Mouse (Mus musculus) E14TG2a.4 (cell line): ENCODE data around the gene Slc35e3.

Source experiments
- H3K27me3 ChIP-seq: 2 replicates; pipeline ENCODE4 v1.6.1; 2014; ENCODE audit warnings: low read length, control low read depth; ENCODE audit not compliant: insufficient read depth
- H3K36me3 ChIP-seq: 2 replicates; pipeline ENCODE4 v1.6.1; 2014; ENCODE audit warnings: low read length, control low read depth; ENCODE audit not compliant: insufficient read depth
- H3K4me1 ChIP-seq: replicated peaks from 2 replicates; pipeline ENCODE4 v1.6.1; 2014; ENCODE audit warnings: low read depth, low read length, control low read depth
- H3K4me3 ChIP-seq: replicated peaks from 2 replicates; pipeline ENCODE4 v1.5.1; 2014; ENCODE audit warnings: mild to moderate bottlenecking, low read length
- H3K9me3 ChIP-seq: 2 replicates; pipeline ENCODE4 v1.6.1; 2014; ENCODE audit warnings: low read length, control low read depth
- CTCF ChIP-seq: conservative IDR thresholded peaks from 2 replicates; pipeline ENCODE4 v1.5.1; 2014; ENCODE audit warnings: low read length
- NANOG ChIP-seq: IDR thresholded peaks from 2 replicates; pipeline ENCODE4 v1.6.1; 2014; ENCODE audit warnings: borderline replicate concordance, low read length, mixed read lengths
- POU5F1 ChIP-seq: IDR thresholded peaks from 2 replicates; pipeline ENCODE4 v1.6.1; 2014; ENCODE audit warnings: low read length, borderline replicate concordance

The Slc35e3 gene

GRCm38 (mm10) chr10:117778328-117778910, 32.3 kb upstream of the Slc35e3 start:
- Histone ChIP-seq H3K4me3 (no peak overlapping the region), H3K27me3 (no peaks in the 10 kb centered on the region), H3K9me3 (no peaks in the 10 kb centered on the region), H3K36me3 (peaks cover 98% of the 10 kb centered on the region), H3K4me1 (peaks cover 20% of the 10 kb centered on the region)
- TF ChIP-seq POU5F1 (no peak), NANOG (no peak), CTCF (no peak)

- no peaks in the 10 kb centered on the region for H3K9me3 ChIP-seq
- TF ChIP-seq NANOG: no peak
- TF ChIP-seq CTCF: no peak
- TF ChIP-seq POU5F1: no peak
- peaks cover 20% of the 10 kb centered on the region for H3K4me1 ChIP-seq
- no peak overlapping the region for H3K4me3 ChIP-seq
- H3K27me3 ChIP-seq: no peaks in the 10 kb centered on the region
- H3K36me3 ChIP-seq: peaks cover 98% of the 10 kb centered on the region
These were observed 31.5 kb upstream of the Slc35e3 start for GRCm38 (mm10) chr10:117777501-117778327.

DNA sequence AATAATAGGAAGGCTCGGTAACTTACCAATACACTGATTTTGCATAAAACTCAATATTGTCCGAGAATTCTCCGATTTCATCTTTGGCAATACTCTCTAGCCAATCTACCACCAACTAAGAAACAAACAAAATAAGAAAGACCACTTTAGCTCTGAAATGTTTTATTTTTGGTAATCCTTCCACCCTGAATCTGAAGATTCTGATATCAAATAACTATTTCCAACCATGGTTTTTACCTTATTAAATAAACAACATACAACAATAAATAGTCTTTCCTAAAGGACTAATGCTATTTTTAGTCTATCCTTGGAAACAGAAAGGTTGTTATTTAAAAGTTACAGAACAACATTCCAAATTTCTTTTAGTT, 30.9 kb upstream of the Slc35e3 start:
- no peaks in the 10 kb centered on the region for H3K27me3 ChIP-seq
- no peaks in the 10 kb centered on the region for H3K9me3 ChIP-seq
- H3K36me3 ChIP-seq: peaks cover 98% of the 10 kb centered on the region
- H3K4me1 ChIP-seq: peaks cover 20% of the 10 kb centered on the region
- H3K4me3 ChIP-seq: no peak overlapping the region
- TF ChIP-seq NANOG (no peak), POU5F1 (no peak), CTCF (no peak)

- no peaks in the 10 kb centered on the region for H3K9me3 ChIP-seq
- H3K4me1 ChIP-seq: peaks cover 20% of the 10 kb centered on the region
- no peak overlapping the region for H3K4me3 ChIP-seq
- no peak for TF ChIP-seq POU5F1
- TF ChIP-seq NANOG: no peak
- no peak for TF ChIP-seq CTCF
- peaks cover 98% of the 10 kb centered on the region for H3K36me3 ChIP-seq
- no peaks in the 10 kb centered on the region for H3K27me3 ChIP-seq
These were observed 30.3 kb upstream of the Slc35e3 start for GRCm38 (mm10) chr10:117776281-117777102.

DNA sequence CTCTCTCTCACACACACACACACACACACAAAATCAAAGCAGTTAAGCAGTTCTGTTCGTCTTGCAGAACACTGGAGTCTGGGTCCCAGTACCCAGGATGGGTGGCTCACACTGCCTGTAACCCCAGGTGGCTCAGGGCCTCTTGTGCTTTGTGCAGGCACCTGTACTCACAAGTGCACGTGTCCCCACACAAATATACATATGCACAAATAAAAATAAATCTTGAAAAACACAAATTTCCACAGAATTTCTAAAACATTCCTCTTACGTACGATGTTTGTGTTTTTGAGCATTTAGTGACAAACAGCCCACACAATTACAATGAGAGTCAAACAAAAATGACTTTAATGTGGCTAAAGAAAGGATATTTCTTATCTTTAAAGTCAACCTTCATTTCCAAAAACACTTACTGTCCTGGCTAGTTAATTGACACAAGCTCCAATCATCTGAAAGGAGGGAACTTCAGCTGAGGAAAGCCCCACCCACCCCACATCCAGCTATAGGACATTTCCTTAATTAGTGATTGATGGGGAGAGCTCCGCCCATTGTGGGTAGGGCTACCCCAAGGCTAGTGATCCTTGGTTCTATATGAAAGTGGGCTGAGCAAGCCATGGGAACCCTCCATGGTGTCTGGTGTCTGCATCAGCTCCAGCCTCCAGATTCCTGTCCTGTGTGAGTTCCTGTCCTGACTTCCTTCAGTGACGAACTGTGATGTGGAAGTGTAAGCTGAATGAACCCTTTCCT, 29.4 kb upstream of the Slc35e3 start:
- Histone ChIP-seq H3K4me3 (no peak overlapping the region), H3K27me3 (no peaks in the 10 kb centered on the region), H3K4me1 (peaks cover 20% of the 10 kb centered on the region), H3K9me3 (no peaks in the 10 kb centered on the region), H3K36me3 (peaks cover 98% of the 10 kb centered on the region)
- TF ChIP-seq NANOG (no peak), CTCF (no peak), POU5F1 (no peak)

DNA sequence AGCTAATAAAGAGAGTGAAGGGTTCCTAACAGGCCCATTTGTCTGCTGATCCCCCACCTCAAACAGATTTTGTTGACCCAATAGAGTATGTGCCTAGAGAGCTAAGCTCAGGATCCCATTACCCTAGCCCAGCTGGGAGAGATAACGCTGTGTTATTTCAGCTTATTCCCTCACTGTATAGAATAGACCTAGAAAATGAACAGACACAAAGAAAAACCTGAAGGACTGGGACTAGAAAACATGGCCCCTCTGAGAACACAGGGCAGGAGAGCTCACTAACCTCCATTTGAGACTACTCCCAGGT, 28.6 kb upstream of the Slc35e3 start:
- H3K4me3 ChIP-seq: no peak overlapping the region
- no peaks in the 10 kb centered on the region for H3K27me3 ChIP-seq
- TF ChIP-seq POU5F1 (no peak), NANOG (no peak), CTCF (no peak)
- no peaks in the 10 kb centered on the region for H3K9me3 ChIP-seq
- peaks cover 98% of the 10 kb centered on the region for H3K36me3 ChIP-seq
- H3K4me1 ChIP-seq: peaks cover 20% of the 10 kb centered on the region

DNA sequence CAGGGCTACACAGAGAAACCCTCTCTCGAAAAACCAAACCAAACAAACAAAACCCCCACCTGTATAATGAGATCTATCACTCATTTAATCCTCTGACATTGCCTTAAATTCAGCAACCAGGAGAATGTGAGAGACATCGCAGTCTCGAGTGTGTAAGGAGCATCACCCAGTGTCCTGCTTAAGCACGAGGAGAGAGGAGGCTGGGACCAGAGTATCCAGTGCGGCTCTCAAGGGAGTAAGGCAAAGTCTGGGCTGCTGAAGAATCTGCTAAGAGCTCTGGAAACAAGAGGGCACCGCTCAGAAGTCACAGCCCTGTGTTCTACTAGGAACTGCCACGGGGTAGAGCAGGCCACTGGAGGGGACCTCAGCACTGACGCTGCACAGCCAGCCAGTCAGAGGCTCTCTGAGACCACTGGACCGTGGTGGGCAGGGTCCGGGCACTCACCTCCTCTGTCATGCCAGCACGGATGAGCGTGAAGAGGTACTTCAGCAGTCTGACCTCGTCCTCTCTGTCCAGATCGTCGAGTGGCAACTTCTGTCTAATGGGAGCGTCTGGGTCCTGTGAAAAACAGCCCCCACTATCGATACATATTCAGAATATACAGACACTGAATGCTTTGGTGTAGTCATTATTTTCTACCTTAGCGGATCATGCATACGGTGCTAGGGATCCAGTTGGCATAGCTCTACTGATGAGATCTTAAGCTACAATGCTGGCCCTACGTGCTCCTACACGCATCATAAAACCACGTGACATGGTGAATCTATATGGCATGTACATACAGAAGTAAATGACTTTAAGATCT, 28.0 kb upstream of the Slc35e3 start:
- H3K4me1 ChIP-seq: peaks cover 19% of the 10 kb centered on the region
- H3K4me3 ChIP-seq: no peak overlapping the region
- H3K9me3 ChIP-seq: no peaks in the 10 kb centered on the region
- peaks cover 98% of the 10 kb centered on the region for H3K36me3 ChIP-seq
- no peak for TF ChIP-seq POU5F1
- no peak for TF ChIP-seq NANOG
- no peak for TF ChIP-seq CTCF
- no peaks in the 10 kb centered on the region for H3K27me3 ChIP-seq
